ENCODE assay signal across 32 mouse cellular contexts in the genomic region with DNA sequence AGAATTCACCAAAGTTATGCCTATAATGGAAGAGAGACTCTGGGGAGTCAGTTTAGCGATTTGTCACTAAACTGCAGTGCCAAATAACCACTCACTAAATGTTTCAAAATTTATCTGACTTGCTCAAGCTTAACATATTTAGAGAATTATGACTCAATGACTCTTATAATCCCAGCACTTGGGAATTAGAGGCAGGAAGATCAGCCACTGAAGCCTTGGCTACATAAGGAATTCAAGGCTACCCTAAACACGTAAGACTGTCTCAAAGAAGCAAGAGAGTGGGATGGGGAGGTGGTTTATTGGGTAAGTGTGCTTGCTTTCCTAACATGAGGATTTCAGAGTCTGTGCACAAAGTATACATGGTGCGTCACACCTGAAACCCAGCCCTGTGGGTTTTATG.
"Had no signal": no experiment of that assay in that cellular context is flagged by ENCODE, and none has a peak within 500 bp of the region (broad histone marks: within the 10 kb centered on the region; RNA-seq: fewer than 3 reads in every experiment).

No protein-coding gene starts in this region.

- H3K27me3 ChIP-seq: limb, embryonic 12.5 days; limb, embryonic 13.5 days; limb, embryonic 15.5 days; liver, embryonic 12.5 days; liver, embryonic 13.5 days; liver, embryonic 15.5 days; lung, embryonic 15.5 days; megakaryocyte, embryonic 14.5 days; midbrain, embryonic 12.5 days; midbrain, embryonic 13.5 days; midbrain, embryonic 15.5 days; neural tube, embryonic 12.5 days; neural tube, embryonic 13.5 days had no signal

- ATAC-seq: liver, embryonic 12.5 days; liver, postnatal 0 days; lung, postnatal 0 days; midbrain, embryonic 15.5 days; midbrain, embryonic 16.5 days had no signal

- H3K27ac ChIP-seq: limb, embryonic 10.5 days; limb, embryonic 12.5 days; limb, embryonic 13.5 days; limb, embryonic 15.5 days; liver, embryonic 12.5 days; liver, embryonic 13.5 days; liver, embryonic 14.5 days; liver, embryonic 15.5 days; lung, embryonic 15.5 days; macrophage; midbrain, embryonic 12.5 days; midbrain, embryonic 13.5 days; midbrain, embryonic 15.5 days; neural tube, embryonic 12.5 days; neural tube, embryonic 13.5 days had no signal

- DNase-seq: left cerebral cortex, postnatal 4 days; liver; liver, embryonic 13.5 days; liver, postnatal 0 days; lung, adult 18-20 months; lung, adult 2 months; lung, embryonic 14.5 days; lung, postnatal 10 days; lung, postnatal 14 days; lung, postnatal 36 days; lung, postnatal 4 days; midbrain, embryonic 14.5 days had no signal

- H3K9ac ChIP-seq: limb, embryonic 12.5 days; limb, embryonic 13.5 days; limb, embryonic 15.5 days; liver, embryonic 12.5 days; liver, embryonic 13.5 days; liver, embryonic 14.5 days; liver, embryonic 15.5 days; liver, postnatal 0 days; lung, embryonic 14.5 days; lung, embryonic 15.5 days; midbrain, embryonic 12.5 days; midbrain, embryonic 13.5 days; midbrain, embryonic 15.5 days; neural tube, embryonic 12.5 days; neural tube, embryonic 13.5 days had no signal

- H3K4me1 ChIP-seq: limb, embryonic 10.5 days; limb, embryonic 12.5 days; limb, embryonic 13.5 days; limb, embryonic 15.5 days; liver, embryonic 12.5 days; liver, embryonic 13.5 days; liver, embryonic 15.5 days; lung, embryonic 15.5 days; megakaryocyte, embryonic 14.5 days; midbrain, embryonic 12.5 days; midbrain, embryonic 15.5 days; neural tube, embryonic 12.5 days; neural tube, embryonic 13.5 days had no signal

- H3K36me3 ChIP-seq: limb, embryonic 10.5 days; limb, embryonic 12.5 days; limb, embryonic 13.5 days; limb, embryonic 15.5 days; liver, embryonic 12.5 days; liver, embryonic 13.5 days; liver, embryonic 15.5 days; lung, embryonic 15.5 days; midbrain, embryonic 12.5 days; midbrain, embryonic 13.5 days; midbrain, embryonic 15.5 days; neural tube, embryonic 12.5 days; neural tube, embryonic 13.5 days had no signal

- H3K9me3 ChIP-seq: limb, embryonic 10.5 days; limb, embryonic 12.5 days; limb, embryonic 15.5 days; liver, embryonic 12.5 days; liver, embryonic 13.5 days; liver, embryonic 15.5 days; lung, embryonic 15.5 days; midbrain, embryonic 15.5 days; neural tube, embryonic 13.5 days had no signal

- H3K4me3 ChIP-seq: limb, embryonic 10.5 days; limb, embryonic 12.5 days; limb, embryonic 13.5 days; limb, embryonic 15.5 days; liver, embryonic 12.5 days; liver, embryonic 13.5 days; liver, embryonic 15.5 days; lung, embryonic 15.5 days; megakaryocyte, embryonic 14.5 days; midbrain, embryonic 12.5 days; midbrain, embryonic 13.5 days; midbrain, embryonic 15.5 days; myocyte; neural tube, embryonic 12.5 days; neural tube, embryonic 13.5 days had no signal

- H3K4me2 ChIP-seq: limb, embryonic 12.5 days; limb, embryonic 13.5 days; limb, embryonic 15.5 days; liver, embryonic 11.5 days; liver, embryonic 12.5 days; liver, embryonic 13.5 days; liver, embryonic 15.5 days; lung, embryonic 14.5 days; lung, embryonic 15.5 days; midbrain, embryonic 11.5 days; midbrain, embryonic 12.5 days; midbrain, embryonic 13.5 days; midbrain, embryonic 15.5 days; neural tube, embryonic 12.5 days; neural tube, embryonic 13.5 days had no signal
